Mouse (Mus musculus): Measurements from ENCODE around the gene Sap30bp.

GRCm38 (mm10) chr11:115971016-115971415 lies 37.9 kb downstream of the Sap30bp start:
- TF ChIP-seq POLR2A (IDR thresholded peaks at IDR 0.05; ENCODE audit: insufficient read depth, low read length) (no peak), CTCF (IDR thresholded peaks at IDR 0.05; ENCODE audit: low read depth, low read length) (no peak)
